Mouse (Mus musculus) CH12.LX (cell line): ENCODE measurements at regions not wholly inside any gene's neighbourhood (a gene's known extent, or its start where the extent isn't known, plus 50 kb on each side); places are given as distances from the start of the nearest gene placed in this dataset.

Experiments
- BHLHE40 ChIP-seq: IDR thresholded peaks from 2 replicates; pipeline ENCODE4 v1.6.1; 2011; ENCODE audit warnings: mild to moderate bottlenecking, low read depth, low read length, improper control_type of control experiment
- CTCF ChIP-seq, 2 experiments: IDR thresholded peaks in 1 of 2; conservative IDR thresholded peaks in 1 of 2; 2 replicates each; pipeline ENCODE4 v1.5.1; 2011 to 2012; ENCODE audit warnings: low read depth in 2 of 2, low read length in 2 of 2, improper control_type of control experiment in 1 of 2, inconsistent platforms in 1 of 2, mild to moderate bottlenecking in 1 of 2, moderate library complexity in 1 of 2
- E2F4 ChIP-seq: IDR thresholded peaks from 2 replicates; pipeline ENCODE4 v1.6.1; 2011; ENCODE audit warnings: low read depth, low read length, improper control_type of control experiment; ENCODE audit not compliant: insufficient replicate concordance
- EP300 ChIP-seq: IDR thresholded peaks from 2 replicates; pipeline ENCODE4 v1.6.1; 2011; ENCODE audit warnings: low read length, improper control_type of control experiment
- MAZ ChIP-seq: IDR thresholded peaks from 2 replicates; pipeline ENCODE4 v1.6.1; 2012; ENCODE audit warnings: low read depth, mild to moderate bottlenecking, inconsistent platforms, low read length, improper control_type of control experiment, moderate library complexity
- MXI1 ChIP-seq: IDR thresholded peaks from 2 replicates; pipeline ENCODE4 v1.6.1; 2011; ENCODE audit warnings: mild to moderate bottlenecking, low read depth, low read length, improper control_type of control experiment
- NRF1 ChIP-seq: IDR thresholded peaks from 2 replicates; pipeline ENCODE4 v1.6.1; 2014; ENCODE audit warnings: low read depth, mild to moderate bottlenecking, inconsistent platforms, low read length, improper control_type of control experiment, moderate library complexity
- POLR2A ChIP-seq: IDR thresholded peaks from 2 replicates; pipeline ENCODE4 v1.6.1; 2011; ENCODE audit warnings: low read depth, mild to moderate bottlenecking, improper control_type of control experiment, low read length
- POLR2AphosphoS2 ChIP-seq: IDR thresholded peaks from 2 replicates; pipeline ENCODE4 v1.6.1; 2011; ENCODE audit warnings: low read depth, low read length, improper control_type of control experiment
- RAD21 ChIP-seq: IDR thresholded peaks from 2 replicates; pipeline ENCODE4 v1.6.1; 2011; ENCODE audit warnings: low read depth, mild to moderate bottlenecking, low read length, improper control_type of control experiment, moderate library complexity
- TBP ChIP-seq: conservative IDR thresholded peaks from 2 replicates; pipeline ENCODE4 v1.6.1; 2011; ENCODE audit warnings: low read depth, low read length, improper control_type of control experiment
- ZMIZ1 ChIP-seq: IDR thresholded peaks from 2 replicates; pipeline ENCODE4 v1.6.1; 2012; ENCODE audit warnings: low read depth, mild to moderate bottlenecking, inconsistent platforms, low read length, improper control_type of control experiment

DNA sequence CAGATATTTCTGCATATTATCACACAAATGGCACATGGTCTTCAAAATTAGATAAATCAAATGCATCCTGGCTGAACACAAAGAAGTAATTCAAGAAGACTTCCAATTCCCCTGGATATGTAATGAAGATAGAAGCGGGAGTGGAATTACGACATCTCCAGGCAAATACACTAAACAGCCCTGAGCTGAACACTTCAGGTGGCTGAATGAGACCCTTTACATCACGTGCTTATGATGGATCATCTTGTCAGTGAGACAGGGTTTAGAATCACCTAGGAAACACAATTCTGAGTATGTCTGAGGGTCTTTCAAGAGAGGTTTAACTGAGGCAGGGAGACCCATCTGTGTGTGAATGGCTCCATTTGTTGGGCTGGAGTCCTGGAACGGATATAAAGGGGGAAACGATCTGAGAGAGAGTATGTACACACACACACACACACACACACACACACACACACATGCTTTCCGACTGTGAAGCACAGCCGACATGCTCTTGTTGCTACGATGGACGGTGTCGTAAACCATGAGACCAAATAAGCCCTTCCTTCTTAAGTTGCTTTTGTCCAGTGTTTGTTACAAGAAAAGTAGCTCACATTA lies 53.5 kb upstream of the Tjp1 start:
- no peak for TF ChIP-seq E2F4
- TF ChIP-seq MXI1 = no peak
- TF ChIP-seq BHLHE40 = no peak
- no peak for TF ChIP-seq ZMIZ1
- no peak for TF ChIP-seq RAD21
- no peak for TF ChIP-seq CTCF (conservative IDR thresholded peaks at IDR 0.05 in 1 of 2, IDR thresholded peaks at IDR 0.05 in 1 of 2; ENCODE audit: low read depth in 2 of 2, low read length in 2 of 2)
- no peak for TF ChIP-seq NRF1
- TF ChIP-seq TBP = no peak
- TF ChIP-seq MAZ = no peak
- TF ChIP-seq POLR2A = no peak
- no peak for TF ChIP-seq EP300
- TF ChIP-seq POLR2AphosphoS2 = no peak
